Mouse (Mus musculus): ENCODE data around the gene Kcnd3.

DNA sequence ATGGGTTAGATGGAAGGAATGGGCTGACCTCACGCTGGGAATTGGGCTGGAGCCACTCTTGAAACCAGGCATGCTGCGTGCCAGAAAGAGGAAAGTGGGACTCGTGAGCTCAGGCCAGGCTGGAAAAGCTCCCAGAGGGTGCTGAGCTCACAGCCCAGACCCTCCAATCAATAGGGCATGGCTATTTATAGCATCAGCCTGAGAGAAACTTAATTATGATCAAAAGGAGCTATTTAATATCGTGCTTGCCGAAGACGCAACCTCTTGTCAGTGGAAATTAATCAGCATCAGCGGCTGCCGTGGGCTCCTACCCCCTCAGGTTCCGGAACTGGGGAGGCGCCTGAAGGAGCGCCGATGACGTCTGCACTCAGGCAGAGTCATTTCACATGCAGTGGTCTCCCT lies 31.5 kb downstream of the Kcnd3 start:
- TF ChIP-seq CTCF (IDR thresholded peaks at IDR 0.05; ENCODE audit: insufficient read depth, low read depth, low read length) (no peak), POLR2A (IDR thresholded peaks at IDR 0.05; ENCODE audit: insufficient read depth, low read depth, low read length) (no peak)

All from olfactory bulb, adult 2 months (tissue).